Mouse (Mus musculus): ENCODE measurements around the gene Mical2. TPM values are rescaled to one million over a fixed set of nuclear protein-coding genes. Genes with fewer than 3 reads are reported as not detected.
A peak's percentile ranks its signal among the peaks of the same experiment; 100 is the strongest.

Gene Mical2
- polyA plus RNA-seq, 1 experiment from 2014 or later, result 2.7 TPM

GRCm38 (mm10) chr7:112416730-112417513 is 191.3 kb downstream of the Mical2 start:
- no peak for DNase-seq
- TF ChIP-seq EP300 (IDR thresholded peaks at IDR 0.05; ENCODE audit: low read depth) (no peak), CTCF (IDR thresholded peaks at IDR 0.05; ENCODE audit: low read depth) (no peak)

GRCm38 (mm10) chr7:112417598-112417997 is 191.9 kb downstream of the Mical2 start:
- H3K36me3 ChIP-seq (replicated peaks; ENCODE audit: insufficient read depth, low read length), result no peaks in the 10 kb centered on the region
- no peak for DNase-seq
- WGBS (ENCODE audit: insufficient replicate concordance), result 67% methylated on average over 4 of the region's 4 CpGs

More at GRCm38 (mm10) chr7:112416730-112417513, 191.3 kb downstream of the Mical2 start:
- Histone ChIP-seq H3K4me3 (ENCODE audit: low read depth, low read length) (no peak overlapping the region), H3K9ac (replicated peaks) (no peak overlapping the region), H3K27ac (ENCODE audit: low read depth) (no peak overlapping the region), H3K36me3 (replicated peaks; ENCODE audit: insufficient read depth, low read length) (no peaks in the 10 kb centered on the region), H3K9me3 (ENCODE audit: low read length) (no peaks in the 10 kb centered on the region), H3K4me2 (ENCODE audit: low read depth, low read length) (no peak overlapping the region), H3K4me1 (ENCODE audit: insufficient read depth) (no peaks in the 10 kb centered on the region), H3K27me3 (ENCODE audit: insufficient read depth, low read length) (0 out of 2 replicates have a peak, but pooled peaks cover 3% of the 10 kb centered on the region)
- 25% methylated on average over 7 of the region's 7 CpGs for WGBS (ENCODE audit: insufficient replicate concordance)
- ATAC-seq, result no peak

GRCm38 (mm10) chr7:112423438-112423837 is 197.8 kb downstream of the Mical2 start:
- Histone ChIP-seq H3K27me3 (ENCODE audit: insufficient read depth, low read length) (0 out of 2 replicates have a peak, but pooled peaks cover 4% of the 10 kb centered on the region), H3K9me3 (ENCODE audit: low read length) (no peaks in the 10 kb centered on the region), H3K36me3 (replicated peaks; ENCODE audit: insufficient read depth, low read length) (no peaks in the 10 kb centered on the region), H3K9ac (replicated peaks) (no peak overlapping the region), H3K27ac (ENCODE audit: low read depth) (no peak overlapping the region), H3K4me2 (ENCODE audit: low read depth, low read length) (no peak overlapping the region), H3K4me3 (ENCODE audit: low read depth, low read length) (no peak overlapping the region), H3K4me1 (ENCODE audit: insufficient read depth) (no peaks in the 10 kb centered on the region)
- DNase-seq (no peak), ATAC-seq (no peak)
- WGBS (ENCODE audit: insufficient replicate concordance), result 74% methylated on average over 4 of the region's 4 CpGs
- no peak for TF ChIP-seq EP300 (IDR thresholded peaks at IDR 0.05; ENCODE audit: low read depth)
- no peak for TF ChIP-seq CTCF (IDR thresholded peaks at IDR 0.05; ENCODE audit: low read depth)

More at GRCm38 (mm10) chr7:112417598-112417997, 191.9 kb downstream of the Mical2 start:
- TF ChIP-seq CTCF (IDR thresholded peaks at IDR 0.05; ENCODE audit: low read depth) (no peak), EP300 (IDR thresholded peaks at IDR 0.05; ENCODE audit: low read depth) (no peak)
- Histone ChIP-seq H3K27ac (ENCODE audit: low read depth) (no peak overlapping the region), H3K4me3 (ENCODE audit: low read depth, low read length) (no peak overlapping the region), H3K9me3 (ENCODE audit: low read length) (no peaks in the 10 kb centered on the region), H3K4me2 (ENCODE audit: low read depth, low read length) (no peak overlapping the region), H3K9ac (replicated peaks) (no peak overlapping the region), H3K27me3 (ENCODE audit: insufficient read depth, low read length) (0 out of 2 replicates have a peak, but pooled peaks cover 3% of the 10 kb centered on the region), H3K4me1 (ENCODE audit: insufficient read depth) (no peaks in the 10 kb centered on the region)
- no peak for ATAC-seq

GRCm38 (mm10) chr7:112426811-112427210 is 201.2 kb downstream of the Mical2 start:
- no peak for TF ChIP-seq CTCF (IDR thresholded peaks at IDR 0.05; ENCODE audit: low read depth)
- TF ChIP-seq EP300 (IDR thresholded peaks at IDR 0.05; ENCODE audit: low read depth), result no peak
- 0 out of 2 replicates have a peak, but pooled peaks cover 4% of the 10 kb centered on the region for H3K27me3 ChIP-seq (ENCODE audit: insufficient read depth, low read length)
- no peak for ATAC-seq
- 43% methylated on average over 5 of the region's 5 CpGs for WGBS (ENCODE audit: insufficient replicate concordance)
- H3K4me2 ChIP-seq (ENCODE audit: low read depth, low read length), result 0 out of 2 replicates have a peak overlapping the region, but pooled peaks have one; percentile 71
- no peaks in the 10 kb centered on the region for H3K9me3 ChIP-seq (ENCODE audit: low read length)
- DNase-seq, result no peak
- H3K9ac ChIP-seq (replicated peaks), result no peak overlapping the region
- H3K4me1 ChIP-seq (ENCODE audit: insufficient read depth), result no peaks in the 10 kb centered on the region
- H3K4me3 ChIP-seq (ENCODE audit: low read depth, low read length), result no peak overlapping the region
- H3K36me3 ChIP-seq (replicated peaks; ENCODE audit: insufficient read depth, low read length), result no peaks in the 10 kb centered on the region
- H3K27ac ChIP-seq (ENCODE audit: low read depth), result no peak overlapping the region

- DNase-seq, result peak; percentile 50
- no peaks in the 10 kb centered on the region for H3K36me3 ChIP-seq (replicated peaks; ENCODE audit: insufficient read depth, low read length)
- H3K4me2 ChIP-seq (ENCODE audit: low read depth, low read length), result peak within 1 kb of the TSS; percentile 71
- H3K4me1 ChIP-seq (ENCODE audit: insufficient read depth), result no peaks in the 10 kb centered on the region
- peak; percentile 78 for ATAC-seq
- 1% methylated on average over 40 of the region's 49 CpGs for WGBS (ENCODE audit: insufficient replicate concordance)
- H3K27me3 ChIP-seq (ENCODE audit: insufficient read depth, low read length), result 0 out of 2 replicates have a peak, but pooled peaks cover 4% of the 10 kb centered on the region
- TF ChIP-seq CTCF (IDR thresholded peaks at IDR 0.05; ENCODE audit: low read depth), result no peak
- TF ChIP-seq EP300 (IDR thresholded peaks at IDR 0.05; ENCODE audit: low read depth), result no peak
- H3K9ac ChIP-seq (replicated peaks), result peak within 1 kb of the TSS; percentile 78
- H3K9me3 ChIP-seq (ENCODE audit: low read length), result no peaks in the 10 kb centered on the region
- H3K27ac ChIP-seq (ENCODE audit: low read depth), result peak within 1 kb of the TSS; percentile 89
- H3K4me3 ChIP-seq (ENCODE audit: low read depth, low read length), result peak within 1 kb of the TSS; percentile 63
These were observed 201.9 kb downstream of the Mical2 start, which contains the start of gene Parva for GRCm38 (mm10) chr7:112427357-112428157. Gene Parva, plus strand, starts transcription at chr7:112427505.

- H3K4me1 ChIP-seq (ENCODE audit: insufficient read depth), result no peaks in the 10 kb centered on the region
These were observed 202.5 kb downstream of the Mical2 start for GRCm38 (mm10) chr7:112428158-112428535.

More at GRCm38 (mm10) chr7:112428158-112428535, 202.5 kb downstream of the Mical2 start:
- 0 out of 2 replicates have a peak, but pooled peaks cover 4% of the 10 kb centered on the region for H3K27me3 ChIP-seq (ENCODE audit: insufficient read depth, low read length)
- DNase-seq (peak; percentile 81), ATAC-seq (peak; percentile 93)
- peak overlapping the region; percentile 89 for H3K27ac ChIP-seq (ENCODE audit: low read depth)
- no peaks in the 10 kb centered on the region for H3K9me3 ChIP-seq (ENCODE audit: low read length)
- TF ChIP-seq CTCF (IDR thresholded peaks at IDR 0.05; ENCODE audit: low read depth) (no peak), EP300 (IDR thresholded peaks at IDR 0.05; ENCODE audit: low read depth) (no peak)
- H3K4me2 ChIP-seq (ENCODE audit: low read depth, low read length), result peak overlapping the region; percentile 71
- H3K4me3 ChIP-seq (ENCODE audit: low read depth, low read length), result peak overlapping the region; percentile 63
- WGBS (ENCODE audit: insufficient replicate concordance), result 3% methylated on average over 22 of the region's 22 CpGs
- no peaks in the 10 kb centered on the region for H3K36me3 ChIP-seq (replicated peaks; ENCODE audit: insufficient read depth, low read length)
- peak overlapping the region; percentile 78 for H3K9ac ChIP-seq (replicated peaks)

Data from liver, postnatal 0 days (tissue).